Mouse (Mus musculus): ENCODE results near the gene Olfr780. TPM values are rescaled to one million over a fixed set of nuclear protein-coding genes. Genes with fewer than 3 reads are reported as not detected.

Olfr780 gene
- polyA plus RNA-seq (2015; fragmentation: Nextera tagmentation; extraction: Ambion mirVana), result not detected in 2 replicates

GRCm38 (mm10) chr10:129317817-129318216 lies at the start of gene Olfr780:
Gene Olfr780 (plus strand): TSS chr10:129318117.

DNA sequence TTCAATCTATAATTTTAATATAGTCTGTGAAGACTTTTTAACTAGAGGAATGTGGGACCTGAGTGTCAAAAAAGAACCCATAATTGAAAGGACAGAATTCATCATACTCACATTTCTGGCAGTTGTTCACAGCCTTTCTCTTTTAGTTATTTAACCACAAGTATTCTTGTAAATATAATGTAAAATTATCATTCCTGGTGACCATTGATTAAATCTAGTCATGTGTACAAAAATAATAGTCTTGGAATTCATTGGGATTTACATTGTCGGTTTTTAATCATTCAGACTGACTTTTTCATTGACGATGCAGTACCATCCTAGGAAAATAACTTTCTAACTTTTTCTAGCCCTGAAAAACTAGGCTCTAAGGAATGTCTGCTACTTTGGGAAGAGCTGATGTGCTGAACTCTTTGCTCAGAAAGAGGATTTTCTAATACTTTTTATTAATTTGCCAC lies 46.8 kb upstream of the Olfr780 start, which contains the start of gene Olfr777:
Olfr777 (minus strand) TSS at position 405 of the 455 bp plus-strand sequence.

DNA sequence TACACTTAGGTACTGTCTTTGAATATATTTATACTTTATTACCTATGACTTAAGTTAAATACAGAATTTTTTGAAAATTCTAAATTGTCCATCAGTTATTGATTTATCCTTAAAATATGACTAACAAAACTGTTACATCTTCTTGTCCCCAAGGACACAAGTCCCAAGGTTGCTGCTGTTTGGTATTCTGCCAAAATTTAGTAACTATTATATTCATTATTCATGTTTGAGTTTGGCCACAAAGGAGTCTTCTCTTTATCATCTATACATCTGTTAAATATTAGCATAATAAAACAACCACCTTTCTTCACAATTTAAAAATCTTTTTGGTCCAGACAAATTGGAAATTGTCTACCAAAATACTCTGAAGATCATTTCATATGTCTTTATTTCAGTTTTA lies 10.6 kb downstream of the Olfr780 start, which contains the start of gene Olfr781:
Olfr781 (plus strand) TSS at position 301 of the 400 bp plus-strand sequence.

GRCm38 (mm10) chr10:129348550-129348949 lies 30.6 kb downstream of the Olfr780 start, which contains the start of gene Olfr782:
Gene Olfr782 (plus strand): TSS chr10:129348850.

Other genes starting within 250 kb of the Olfr780 start
- not detected in 2 replicates for gene Olfr766-ps1, start 249.1 kb upstream of the Olfr780 start, polyA plus RNA-seq (2015; fragmentation: Nextera tagmentation; extraction: Ambion mirVana)
- gene Olfr767, start 235.2 kb upstream of the Olfr780 start, polyA plus RNA-seq (2015; fragmentation: Nextera tagmentation; extraction: Ambion mirVana), result not detected in 2 replicates
- gene Olfr768, start 218.7 kb upstream of the Olfr780 start, polyA plus RNA-seq (2015; fragmentation: Nextera tagmentation; extraction: Ambion mirVana), result not detected in 2 replicates
- not detected in 2 replicates for gene Olfr769, start 200.3 kb upstream of the Olfr780 start, polyA plus RNA-seq (2015; fragmentation: Nextera tagmentation; extraction: Ambion mirVana)
- gene Olfr770, start 179.1 kb upstream of the Olfr780 start, polyA plus RNA-seq (2015; fragmentation: Nextera tagmentation; extraction: Ambion mirVana), result not detected in 2 replicates
- gene Olfr771, start 153.4 kb upstream of the Olfr780 start, polyA plus RNA-seq (2015; fragmentation: Nextera tagmentation; extraction: Ambion mirVana), result not detected in 2 replicates
- gene Olfr772, start 140.2 kb upstream of the Olfr780 start, polyA plus RNA-seq (2015; fragmentation: Nextera tagmentation; extraction: Ambion mirVana), result not detected in 2 replicates
- gene Olfr773, start 130.7 kb upstream of the Olfr780 start, polyA plus RNA-seq (2015; fragmentation: Nextera tagmentation; extraction: Ambion mirVana), result not detected in 2 replicates
- gene Olfr774, start 81.9 kb upstream of the Olfr780 start, polyA plus RNA-seq (2015; fragmentation: Nextera tagmentation; extraction: Ambion mirVana), result not detected in 2 replicates
- not detected in 2 replicates for gene Olfr775, start 69.7 kb upstream of the Olfr780 start, polyA plus RNA-seq (2015; fragmentation: Nextera tagmentation; extraction: Ambion mirVana)
- gene Olfr776, start 59.0 kb upstream of the Olfr780 start, polyA plus RNA-seq (2015; fragmentation: Nextera tagmentation; extraction: Ambion mirVana), result not detected in 2 replicates
- gene Olfr777, start 46.6 kb upstream of the Olfr780 start, polyA plus RNA-seq (2015; fragmentation: Nextera tagmentation; extraction: Ambion mirVana), result not detected in 2 replicates
- not detected in 2 replicates for gene Olfr781, start 10.7 kb downstream of the Olfr780 start, polyA plus RNA-seq (2015; fragmentation: Nextera tagmentation; extraction: Ambion mirVana)
- gene Olfr782, start 30.7 kb downstream of the Olfr780 start, polyA plus RNA-seq (2015; fragmentation: Nextera tagmentation; extraction: Ambion mirVana), result not detected in 2 replicates
- gene Olfr784, start 66.0 kb downstream of the Olfr780 start, polyA plus RNA-seq (2015; fragmentation: Nextera tagmentation; extraction: Ambion mirVana), result 0.06 TPM in 1 of 2 replicates, not detected in the other
- gene Olfr785, start 87.3 kb downstream of the Olfr780 start, polyA plus RNA-seq (2015; fragmentation: Nextera tagmentation; extraction: Ambion mirVana), result not detected in 2 replicates
- not detected in 2 replicates for gene Olfr786, start 109.2 kb downstream of the Olfr780 start, polyA plus RNA-seq (2015; fragmentation: Nextera tagmentation; extraction: Ambion mirVana)
- not detected in 2 replicates for gene Olfr787, start 143.7 kb downstream of the Olfr780 start, polyA plus RNA-seq (2015; fragmentation: Nextera tagmentation; extraction: Ambion mirVana)
- gene Olfr788, start 152.9 kb downstream of the Olfr780 start, polyA plus RNA-seq (2015; fragmentation: Nextera tagmentation; extraction: Ambion mirVana), result not detected in 2 replicates
- not detected in 2 replicates for gene Olfr789, start 166.6 kb downstream of the Olfr780 start, polyA plus RNA-seq (2015; fragmentation: Nextera tagmentation; extraction: Ambion mirVana)
- not detected in 2 replicates for gene Olfr790, start 180.4 kb downstream of the Olfr780 start, polyA plus RNA-seq (2015; fragmentation: Nextera tagmentation; extraction: Ambion mirVana)
- not detected in 2 replicates for gene Olfr791, start 203.7 kb downstream of the Olfr780 start, polyA plus RNA-seq (2015; fragmentation: Nextera tagmentation; extraction: Ambion mirVana)
- gene Olfr792, start 221.0 kb downstream of the Olfr780 start, polyA plus RNA-seq (2015; fragmentation: Nextera tagmentation; extraction: Ambion mirVana), result not detected in 2 replicates
- gene Olfr794, start 249.5 kb downstream of the Olfr780 start, polyA plus RNA-seq (2015; fragmentation: Nextera tagmentation; extraction: Ambion mirVana), result not detected in 2 replicates

Data from skeletal muscle tissue, postnatal 0 days (tissue).